Mouse (Mus musculus) heart, postnatal 14 days (tissue): ENCODE results near the gene Zfp473. TPM values are rescaled to one million over a fixed set of nuclear protein-coding genes. Genes with fewer than 3 reads are reported as not detected.
"Not testable (repeated sequence)": the region's sequence is repeated elsewhere in the genome, so short reads cannot be mapped to it uniquely, and the experiment has no call there.

Source experiments
- DNase-seq, 2 experiments: peaks; one replicate each; pipeline ENCODE4 v3.0.0; 2021 to 2022
- intact Hi-C: fragments of 180-260 bp; cut with DNase I; formaldehyde crosslinking; loops from one replicate; pipeline ENCODE4 v1.15.1; 2025
- long read RNA-seq, 2 experiments: library from polyadenylated mRNA; stranded (forward); transcript quantifications; one replicate each; pipeline ENCODE4 v2.0.0; 2021
- total RNA-seq, 2 experiments: library from RNA; stranded (reverse); gene quantifications; 2 replicates each; pipeline ENCODE4 v1.2.3; 2021

Gene Zfp473
- total RNA-seq = under 1 TPM; 0.14 to 0.15 TPM
- long read RNA-seq, experiment 1 = 0 reads
- long read RNA-seq, experiment 2 = 0 reads

- DNase-seq, intact Hi-C loops: not testable (repeated sequence)
Observed at GRCm38 (mm10) chr7:44750950-44751349, at the start of gene Zfp473. Gene Zfp473, minus strand, starts transcription at chr7:44751050.

GRCm38 (mm10) chr7:44792781-44793180 lies 41.9 kb upstream of the Zfp473 start:
- intact Hi-C loops = no loop called here
- no peak for DNase-seq

- DNase-seq = no peak
- intact Hi-C loops = no loop called here
Observed at GRCm38 (mm10) chr7:44790066-44790465, 39.2 kb upstream of the Zfp473 start.

GRCm38 (mm10) chr7:44789531-44789930 lies 38.7 kb upstream of the Zfp473 start:
- no peak for DNase-seq
- intact Hi-C loops = no loop called here

- no peak for DNase-seq
- intact Hi-C loops = no loop called here
Observed at GRCm38 (mm10) chr7:44780101-44780500, 29.3 kb upstream of the Zfp473 start.

- intact Hi-C loops = no loop called here
- DNase-seq = no peak
Observed at GRCm38 (mm10) chr7:44776849-44777498, 26.1 kb upstream of the Zfp473 start.

GRCm38 (mm10) chr7:44772591-44773204 lies 21.8 kb upstream of the Zfp473 start:
- intact Hi-C loops = no loop called here

GRCm38 (mm10) chr7:44770046-44770578 lies 19.3 kb upstream of the Zfp473 start:
- intact Hi-C loops = no loop called here
- peak; percentile 81 to 86 for DNase-seq

More at GRCm38 (mm10) chr7:44772591-44773204, 21.8 kb upstream of the Zfp473 start:
- DNase-seq = no peak

GRCm38 (mm10) chr7:44768129-44768528 lies 17.3 kb upstream of the Zfp473 start:
- DNase-seq = no peak
- intact Hi-C loops = no loop called here

GRCm38 (mm10) chr7:44760366-44760765 lies 9.5 kb upstream of the Zfp473 start:
- no peak for DNase-seq
- intact Hi-C loops = no loop called here

GRCm38 (mm10) chr7:44757164-44757563 lies 6.3 kb upstream of the Zfp473 start:
- intact Hi-C loops = no loop called here
- DNase-seq = no peak

GRCm38 (mm10) chr7:44748101-44749044 lies 2.5 kb downstream of the Zfp473 start, which contains the start of gene Vrk3:
Gene Vrk3, plus strand, starts transcription at chr7:44748413.
- intact Hi-C loops = no loop called here
- peak; percentile 91 for DNase-seq

- intact Hi-C loops = no loop called here
- no peak for DNase-seq
Observed at GRCm38 (mm10) chr7:44747115-44747514, 3.7 kb downstream of the Zfp473 start.

- DNase-seq = peak; percentile 76 to 77
- intact Hi-C loops = loop anchor here (2.0 kb wide), 1 partner anchor 74 kb away; no protein-coding TSS in a partner anchor
Observed at GRCm38 (mm10) chr7:44745076-44745475, 5.8 kb downstream of the Zfp473 start.

- intact Hi-C loops = loop anchor here (2.0 kb wide), 1 partner anchor 75 kb away; no protein-coding TSS in a partner anchor
- DNase-seq = no peak
Observed at GRCm38 (mm10) chr7:44744270-44744669, 6.6 kb downstream of the Zfp473 start.

- intact Hi-C loops = no loop called here
- no peak for DNase-seq
Observed at GRCm38 (mm10) chr7:44741361-44741760, 9.5 kb downstream of the Zfp473 start.

GRCm38 (mm10) chr7:44733723-44734122 lies 17.1 kb downstream of the Zfp473 start:
- no peak for DNase-seq

GRCm38 (mm10) chr7:44728082-44728975 lies 22.5 kb downstream of the Zfp473 start:
- intact Hi-C loops = loop anchor here (10.0 kb wide), 1 partner anchor 226 kb away; no protein-coding TSS in a partner anchor

More at GRCm38 (mm10) chr7:44733723-44734122, 17.1 kb downstream of the Zfp473 start:
- intact Hi-C loops = no loop called here

GRCm38 (mm10) chr7:44727151-44727550 lies 23.7 kb downstream of the Zfp473 start:
- intact Hi-C loops = loop anchor here (10.0 kb wide), 1 partner anchor 228 kb away; no protein-coding TSS in a partner anchor
- no peak for DNase-seq

More at GRCm38 (mm10) chr7:44728082-44728975, 22.5 kb downstream of the Zfp473 start:
- no peak for DNase-seq
